Mouse (Mus musculus) lung, embryonic 15.5 days (tissue): ENCODE measurements around the gene Hemk1. TPM values are rescaled to one million over a fixed set of nuclear protein-coding genes. Genes with fewer than 3 reads are reported as not detected.

Experiments used
- ATAC-seq: fragments of 200-750 bp; cut with Nextera tagmentation; 2 replicates; pipeline ENCODE4 v1.8.0; 2017; ENCODE audit warnings: moderate number of reproducible peaks, borderline replicate concordance; ENCODE audit not compliant: low FRiP score, low TSS enrichment; ENCODE audit errors: extremely low read depth
- H3K27ac ChIP-seq: fragments of 300-500 bp; sonication (generic); 2 replicates; pipeline ENCODE4 v1.5.1; 2015; ENCODE audit warnings: moderate library complexity, mild to moderate bottlenecking, inconsistent platforms
- H3K27me3 ChIP-seq: fragments of 300-500 bp; sonication (generic); 2 replicates; pipeline ENCODE4 v1.6.1; 2015; ENCODE audit warnings: inconsistent platforms
- H3K36me3 ChIP-seq: fragments of 300-500 bp; sonication (generic); 2 replicates; pipeline ENCODE4 v1.6.1; 2015; ENCODE audit warnings: inconsistent platforms
- H3K4me1 ChIP-seq: fragments of 300-500 bp; sonication (generic); 2 replicates; pipeline ENCODE4 v1.6.1; 2015; ENCODE audit warnings: inconsistent platforms
- H3K4me2 ChIP-seq: fragments of 300-500 bp; sonication (generic); 2 replicates; pipeline ENCODE4 v1.6.1; 2015; ENCODE audit warnings: inconsistent platforms, mild to moderate bottlenecking, moderate library complexity
- H3K4me3 ChIP-seq: fragments of 300-500 bp; sonication (generic); 2 replicates; pipeline ENCODE4 v1.5.1; 2015; ENCODE audit warnings: mild to moderate bottlenecking, inconsistent platforms
- H3K9ac ChIP-seq: fragments of 300-500 bp; sonication (generic); 2 replicates; pipeline ENCODE4 v1.6.1; 2015; ENCODE audit warnings: inconsistent platforms
- H3K9me3 ChIP-seq: fragments of 300-500 bp; sonication (generic); 2 replicates; pipeline ENCODE4 v1.6.1; 2016; ENCODE audit warnings: inconsistent platforms
- WGBS: fragments of 180-500 bp; shearing (Covaris S2); methylation state at CpG from one replicate; pipeline ENCODE4 v1.1.7; 2015; 5-methylcytosine and 5-hydroxymethylcytosine counted together
- polyA plus RNA-seq: library from polyadenylated mRNA; unstranded; fragments of >200 nt; fragmentation: Nextera tagmentation; extraction: Ambion mirVana; gene quantifications from 2 replicates; pipeline ENCODE4 v1.2.1, GENCODE M21; 2015

Hemk1 gene
- 9.7 and 11.4 TPM in 2 replicates for polyA plus RNA-seq

GRCm38 (mm10) chr9:107338172-107338883, at the start of gene Hemk1:
TSS of gene Hemk1 (minus strand) at chr9:107338350.
- H3K9me3 ChIP-seq, result no peaks in the 10 kb centered on the region
- H3K27ac ChIP-seq, result peak within 1 kb of the TSS; percentile 53; the same call in 1 of the 2 replicates
- no peaks in the 10 kb centered on the region for H3K36me3 ChIP-seq
- 3% methylated on average over 30 of the region's 30 CpGs for WGBS
- peak within 1 kb of the TSS; percentile 88 for H3K4me2 ChIP-seq
- ATAC-seq, result peak; percentile 68; the same call in 1 of the 2 replicates
- peak within 1 kb of the TSS; percentile 47 for H3K9ac ChIP-seq
- H3K4me3 ChIP-seq, result peak within 1 kb of the TSS; percentile 48
- peaks cover 19% of the 10 kb centered on the region for H3K4me1 ChIP-seq
- H3K27me3 ChIP-seq, result peaks cover 16% of the 10 kb centered on the region; the same call in 1 of the 2 replicates

GRCm38 (mm10) chr9:107387708-107388107, 49.6 kb upstream of the Hemk1 start:
- Histone ChIP-seq H3K27ac (no peak overlapping the region), H3K4me2 (no peak overlapping the region), H3K4me3 (no peak overlapping the region), H3K9ac (no peak overlapping the region), H3K4me1 (no peaks in the 10 kb centered on the region), H3K27me3 (peaks cover 37% of the 10 kb centered on the region), H3K36me3 (no peaks in the 10 kb centered on the region), H3K9me3 (no peaks in the 10 kb centered on the region)
- whole genome bisulfite sequencing, result 76% methylated on average over 3 of the region's 3 CpGs
- no peak for ATAC-seq

- ATAC-seq, result no peak
- Histone ChIP-seq H3K36me3 (no peaks in the 10 kb centered on the region), H3K9ac (no peak overlapping the region), H3K9me3 (no peaks in the 10 kb centered on the region), H3K4me2 (no peak overlapping the region), H3K4me3 (no peak overlapping the region), H3K27ac (no peak overlapping the region), H3K27me3 (peaks cover 47% of the 10 kb centered on the region), H3K4me1 (no peaks in the 10 kb centered on the region)
- WGBS, result 62% methylated on average over 3 of the region's 3 CpGs
Observed at GRCm38 (mm10) chr9:107386722-107387121, 48.6 kb upstream of the Hemk1 start.

- no peaks in the 10 kb centered on the region for H3K9me3 ChIP-seq
- no peak overlapping the region for H3K4me2 ChIP-seq
- ATAC-seq, result no peak
- WGBS, result 32% methylated on average over 3 of the region's 3 CpGs
- H3K4me3 ChIP-seq, result no peak overlapping the region
- no peaks in the 10 kb centered on the region for H3K4me1 ChIP-seq
- peaks cover 70% of the 10 kb centered on the region for H3K27me3 ChIP-seq
- no peak overlapping the region for H3K27ac ChIP-seq
- no peaks in the 10 kb centered on the region for H3K36me3 ChIP-seq
- no peak overlapping the region for H3K9ac ChIP-seq
Observed at GRCm38 (mm10) chr9:107384396-107384795, 46.2 kb upstream of the Hemk1 start.

DNA sequence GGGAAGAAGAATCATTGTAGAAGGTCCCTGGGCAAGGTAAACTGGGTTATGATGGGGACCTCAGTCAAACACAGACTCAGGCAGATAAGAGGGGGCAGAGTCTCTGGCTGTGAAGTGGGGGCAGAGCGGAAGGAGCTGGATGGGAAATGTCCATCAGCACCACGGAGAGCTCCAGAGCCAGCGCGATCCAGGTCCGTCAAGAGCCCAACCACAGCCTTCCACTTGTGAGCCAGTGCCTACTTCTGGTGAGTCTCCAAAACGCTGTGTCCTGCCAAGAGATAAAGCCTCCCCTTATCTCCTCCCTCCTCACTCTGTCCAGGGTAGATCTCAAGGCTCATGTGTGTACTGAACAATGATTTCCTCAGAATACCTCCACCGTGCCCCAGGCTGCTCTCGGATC, 43.6 kb upstream of the Hemk1 start:
- WGBS, result 9% methylated on average over 8 of the region's 8 CpGs
- Histone ChIP-seq H3K4me3 (no peak overlapping the region), H3K4me1 (peaks cover 4% of the 10 kb centered on the region; the same call in 1 of the 2 replicates), H3K9ac (no peak overlapping the region), H3K9me3 (no peaks in the 10 kb centered on the region), H3K4me2 (no peak overlapping the region), H3K27me3 (peaks cover 94% of the 10 kb centered on the region), H3K36me3 (no peaks in the 10 kb centered on the region), H3K27ac (no peak overlapping the region)
- no peak for ATAC-seq

- H3K4me2 ChIP-seq, result peak overlapping the region; percentile 57
- H3K27me3 ChIP-seq, result peaks cover 89% of the 10 kb centered on the region
- no peaks in the 10 kb centered on the region for H3K9me3 ChIP-seq
- no peak overlapping the region for H3K27ac ChIP-seq
- peak overlapping the region; percentile 35 for H3K4me3 ChIP-seq
- H3K9ac ChIP-seq, result no peak overlapping the region
- ATAC-seq, result no peak
- H3K4me1 ChIP-seq, result peaks cover 4% of the 10 kb centered on the region; the same call in 1 of the 2 replicates
- under 1% methylated on average over 35 of the region's 35 CpGs for WGBS
- H3K36me3 ChIP-seq, result no peaks in the 10 kb centered on the region
Observed at GRCm38 (mm10) chr9:107377961-107378512, 39.9 kb upstream of the Hemk1 start.

DNA sequence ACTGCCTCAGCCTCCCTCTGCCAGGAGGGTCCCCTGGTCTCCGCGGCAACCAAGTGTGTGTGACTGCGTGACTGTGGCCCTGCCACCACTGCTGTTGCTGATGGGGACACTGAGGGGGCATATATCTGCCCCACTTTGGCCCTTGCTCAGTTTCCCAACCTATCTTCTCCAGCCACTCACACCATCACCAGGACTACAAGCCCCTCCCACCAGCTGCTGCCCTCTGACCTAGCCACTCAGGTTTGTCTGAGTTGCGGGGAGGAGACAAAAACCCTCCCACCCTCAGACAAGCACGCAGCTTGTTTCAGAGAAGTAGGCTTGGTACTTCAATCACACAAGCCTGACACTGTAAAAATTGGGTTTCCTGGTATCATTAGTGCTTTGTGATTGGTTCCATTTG, 37.3 kb upstream of the Hemk1 start:
- ATAC-seq, result no peak
- Histone ChIP-seq H3K4me3 (no peak overlapping the region), H3K36me3 (no peaks in the 10 kb centered on the region), H3K9me3 (no peaks in the 10 kb centered on the region), H3K4me2 (no peak overlapping the region), H3K4me1 (peaks cover 4% of the 10 kb centered on the region; the same call in 1 of the 2 replicates), H3K9ac (no peak overlapping the region), H3K27me3 (peaks cover 63% of the 10 kb centered on the region), H3K27ac (no peak overlapping the region)
- WGBS, result 9% methylated on average over 5 of the region's 5 CpGs

GRCm38 (mm10) chr9:107374623-107375022, 36.5 kb upstream of the Hemk1 start:
- no peak for ATAC-seq
- H3K27ac ChIP-seq, result no peak overlapping the region
- no peaks in the 10 kb centered on the region for H3K9me3 ChIP-seq
- H3K4me3 ChIP-seq, result no peak overlapping the region
- H3K36me3 ChIP-seq, result no peaks in the 10 kb centered on the region
- H3K9ac ChIP-seq, result no peak overlapping the region
- H3K4me2 ChIP-seq, result no peak overlapping the region
- WGBS, result 5% methylated on average over 8 of the region's 8 CpGs
- H3K4me1 ChIP-seq, result peaks cover 4% of the 10 kb centered on the region; the same call in 1 of the 2 replicates
- peaks cover 55% of the 10 kb centered on the region for H3K27me3 ChIP-seq

DNA sequence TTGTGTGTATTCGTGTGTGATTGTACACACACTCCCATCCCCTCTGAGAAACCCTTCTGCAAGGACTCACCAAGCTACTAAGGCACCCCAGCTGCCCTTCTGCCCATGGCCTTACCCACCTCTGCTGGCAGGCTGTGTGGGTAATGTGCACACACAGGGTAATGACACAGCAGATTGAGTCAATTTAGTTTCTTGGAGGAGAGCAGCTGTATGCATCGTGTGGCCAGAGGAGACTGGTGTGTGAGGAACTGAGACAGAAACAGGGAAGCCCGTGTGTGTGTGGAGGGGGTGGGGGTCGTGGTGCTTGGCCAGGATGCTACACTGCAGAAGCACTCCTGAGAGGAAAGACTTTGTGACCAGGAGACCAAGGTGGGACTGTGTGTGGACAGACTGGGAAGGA, 34.3 kb upstream of the Hemk1 start:
- WGBS, result 51% methylated on average over 4 of the region's 4 CpGs
- H3K4me3 ChIP-seq, result no peak overlapping the region
- H3K9me3 ChIP-seq, result no peaks in the 10 kb centered on the region
- H3K4me2 ChIP-seq, result no peak overlapping the region
- no peak for ATAC-seq
- no peak overlapping the region for H3K9ac ChIP-seq
- no peak overlapping the region for H3K27ac ChIP-seq
- H3K27me3 ChIP-seq, result peaks cover 33% of the 10 kb centered on the region
- H3K4me1 ChIP-seq, result no peaks in the 10 kb centered on the region
- no peaks in the 10 kb centered on the region for H3K36me3 ChIP-seq

DNA sequence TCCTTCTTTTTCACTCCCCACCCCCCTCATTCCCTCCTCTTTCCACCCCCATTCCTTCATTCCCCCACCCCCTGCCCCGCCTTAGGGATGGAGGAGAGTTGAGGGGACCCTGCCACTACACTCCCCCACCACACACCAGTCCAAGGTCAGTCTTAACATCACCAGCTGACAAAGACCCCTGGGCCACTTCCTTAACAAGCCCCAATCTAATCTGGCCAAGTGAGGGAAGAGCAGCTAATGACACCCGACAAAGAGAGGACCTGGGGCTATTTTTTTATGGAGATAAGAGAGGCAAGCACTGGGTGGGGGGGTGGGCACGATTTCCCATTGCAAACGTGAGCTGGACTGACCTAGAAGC, 31.9 kb upstream of the Hemk1 start:
- Histone ChIP-seq H3K27ac (no peak overlapping the region), H3K4me3 (no peak overlapping the region), H3K9me3 (no peaks in the 10 kb centered on the region), H3K9ac (no peak overlapping the region), H3K4me2 (no peak overlapping the region), H3K4me1 (no peaks in the 10 kb centered on the region), H3K36me3 (no peaks in the 10 kb centered on the region), H3K27me3 (peaks cover 10% of the 10 kb centered on the region; the same call in 1 of the 2 replicates)
- 11% methylated on average over 4 of the region's 4 CpGs for WGBS
- no peak for ATAC-seq

DNA sequence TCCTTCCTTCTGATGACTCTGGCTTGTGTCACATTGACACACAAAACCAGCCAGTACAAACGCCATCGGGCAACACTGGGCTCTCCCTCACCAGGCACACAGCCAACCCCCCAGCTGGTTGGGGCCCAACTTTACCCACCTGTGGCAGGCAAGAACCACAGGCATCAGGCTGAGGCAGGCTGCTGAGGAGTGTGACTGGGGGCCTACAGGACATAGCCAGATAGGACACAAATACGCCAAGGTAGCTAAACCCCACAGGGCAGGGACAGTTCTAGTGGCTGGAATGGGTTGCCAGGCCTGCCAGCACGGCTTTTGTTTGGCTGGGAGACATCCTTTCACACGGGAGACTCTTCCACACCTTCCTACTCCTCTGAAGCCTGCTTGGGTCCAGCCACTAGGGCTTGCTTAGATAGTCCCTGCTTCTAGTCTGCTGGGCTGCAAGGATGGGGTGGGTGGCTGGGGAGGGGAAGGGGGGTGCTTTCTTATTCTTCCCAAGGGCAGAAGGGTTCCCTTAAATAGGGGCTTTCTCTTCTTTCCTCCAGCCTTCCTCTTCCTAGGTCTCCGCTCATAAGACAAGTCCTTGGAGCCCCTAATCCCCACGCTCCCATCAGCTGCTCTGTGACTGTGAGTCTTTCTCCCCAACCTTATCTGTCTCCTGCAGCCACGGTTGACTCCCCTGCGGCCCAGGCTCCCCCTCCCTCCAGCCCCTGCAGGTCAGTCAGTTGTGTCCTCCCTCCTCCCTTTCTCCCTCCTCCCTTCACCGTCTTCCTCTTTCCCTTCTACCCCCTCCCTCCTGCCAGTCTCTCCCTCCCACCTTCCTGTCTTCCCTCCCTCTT, 31.3 kb upstream of the Hemk1 start:
- no peaks in the 10 kb centered on the region for H3K36me3 ChIP-seq
- H3K9ac ChIP-seq, result no peak overlapping the region
- no peaks in the 10 kb centered on the region for H3K9me3 ChIP-seq
- no peak for ATAC-seq
- no peak overlapping the region for H3K4me2 ChIP-seq
- 33% methylated on average over 10 of the region's 10 CpGs for WGBS
- H3K27me3 ChIP-seq, result peaks cover 4% of the 10 kb centered on the region; the same call in 1 of the 2 replicates
- H3K4me3 ChIP-seq, result no peak overlapping the region
- H3K27ac ChIP-seq, result no peak overlapping the region
- H3K4me1 ChIP-seq, result no peaks in the 10 kb centered on the region

GRCm38 (mm10) chr9:107368302-107368701, 30.2 kb upstream of the Hemk1 start:
- Histone ChIP-seq H3K27me3 (0 out of 2 replicates have a peak, but pooled peaks cover 4% of the 10 kb centered on the region), H3K9ac (no peak overlapping the region), H3K4me1 (no peaks in the 10 kb centered on the region), H3K4me2 (no peak overlapping the region), H3K27ac (no peak overlapping the region), H3K9me3 (no peaks in the 10 kb centered on the region), H3K36me3 (no peaks in the 10 kb centered on the region), H3K4me3 (no peak overlapping the region)
- 55% methylated on average over 1 of the region's 1 CpGs for WGBS
- no peak for ATAC-seq
